Mouse (Mus musculus): Measurements from ENCODE around the gene Golga1. TPM values are rescaled to one million over a fixed set of nuclear protein-coding genes. Genes with fewer than 3 reads are reported as not detected.

Gene Golga1
- polyA plus RNA-seq, 1 experiment from 2014 or later = 29.9 TPM

DNA sequence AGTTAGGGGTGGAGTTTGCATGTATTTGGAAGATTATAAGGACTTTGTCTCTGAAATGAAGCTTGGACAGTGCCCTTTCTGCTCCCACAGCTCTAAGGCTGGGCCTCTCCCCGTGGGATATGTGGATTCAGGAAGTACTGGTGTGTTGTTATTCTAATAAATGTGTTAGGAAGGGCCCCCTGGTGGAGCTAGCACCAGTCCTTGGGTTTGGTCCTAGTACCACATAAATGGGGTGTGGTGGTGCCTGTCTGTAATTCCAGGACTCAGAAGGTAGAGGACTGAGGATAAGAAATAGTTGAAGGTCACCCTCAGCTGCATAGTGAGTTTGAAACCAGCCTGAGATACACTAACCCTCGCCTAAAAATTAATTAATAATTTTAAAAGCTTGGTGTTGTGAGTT lies 92.1 kb downstream of the Golga1 start:
- H3K4me1 ChIP-seq (ENCODE audit: control insufficient read depth, insufficient read depth, low read length) = no peaks in the 10 kb centered on the region
- no peak overlapping the region for H3K27ac ChIP-seq (ENCODE audit: low read length)
- H3K4me2 ChIP-seq (ENCODE audit: low read depth, low read length) = no peak overlapping the region
- no peaks in the 10 kb centered on the region for H3K9me3 ChIP-seq (ENCODE audit: control insufficient read depth, low read length)
- no peak overlapping the region for H3K9ac ChIP-seq (ENCODE audit: low read depth, low read length)
- H3K4me3 ChIP-seq (ENCODE audit: low read length) = no peak overlapping the region
- 32% methylated on average over 2 of the region's 2 CpGs for WGBS
- H3K36me3 ChIP-seq (ENCODE audit: control insufficient read depth, insufficient read depth, low read length) = no peaks in the 10 kb centered on the region
- H3K27me3 ChIP-seq (replicated peaks; ENCODE audit: control insufficient read depth, insufficient read depth, low read length) = no peaks in the 10 kb centered on the region
- peak; percentile 38; the same call in 1 of the 2 replicates for ATAC-seq

DNA sequence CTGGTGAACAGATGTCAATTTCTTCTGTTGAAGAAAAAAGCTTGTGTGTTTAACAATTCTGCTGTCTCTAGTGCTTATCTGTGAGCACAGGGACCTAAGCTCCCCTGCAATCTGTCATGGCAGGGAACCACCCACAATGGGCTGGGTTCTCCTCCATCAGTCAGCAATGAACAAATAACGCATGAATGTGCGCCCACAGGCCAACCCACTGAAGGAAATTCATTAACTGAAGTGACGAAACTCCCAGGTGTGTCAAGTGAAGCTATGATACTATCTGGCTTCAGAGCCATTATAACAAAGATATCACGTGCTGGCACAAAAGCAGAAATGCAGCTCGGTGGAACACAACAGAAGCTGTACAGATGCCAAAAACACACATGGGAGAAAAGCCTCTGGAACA lies 95.3 kb downstream of the Golga1 start:
- WGBS = 63% methylated on average over 5 of the region's 5 CpGs
- no peaks in the 10 kb centered on the region for H3K27me3 ChIP-seq (replicated peaks; ENCODE audit: control insufficient read depth, insufficient read depth, low read length)
- peak; percentile 88 for ATAC-seq
- H3K9me3 ChIP-seq (ENCODE audit: control insufficient read depth, low read length) = no peaks in the 10 kb centered on the region
- no peaks in the 10 kb centered on the region for H3K4me1 ChIP-seq (ENCODE audit: control insufficient read depth, insufficient read depth, low read length)
- no peak overlapping the region for H3K27ac ChIP-seq (ENCODE audit: low read length)
- H3K9ac ChIP-seq (ENCODE audit: low read depth, low read length) = no peak overlapping the region
- H3K36me3 ChIP-seq (ENCODE audit: control insufficient read depth, insufficient read depth, low read length) = no peaks in the 10 kb centered on the region
- H3K4me2 ChIP-seq (ENCODE audit: low read depth, low read length) = no peak overlapping the region
- H3K4me3 ChIP-seq (ENCODE audit: low read length) = no peak overlapping the region

DNA sequence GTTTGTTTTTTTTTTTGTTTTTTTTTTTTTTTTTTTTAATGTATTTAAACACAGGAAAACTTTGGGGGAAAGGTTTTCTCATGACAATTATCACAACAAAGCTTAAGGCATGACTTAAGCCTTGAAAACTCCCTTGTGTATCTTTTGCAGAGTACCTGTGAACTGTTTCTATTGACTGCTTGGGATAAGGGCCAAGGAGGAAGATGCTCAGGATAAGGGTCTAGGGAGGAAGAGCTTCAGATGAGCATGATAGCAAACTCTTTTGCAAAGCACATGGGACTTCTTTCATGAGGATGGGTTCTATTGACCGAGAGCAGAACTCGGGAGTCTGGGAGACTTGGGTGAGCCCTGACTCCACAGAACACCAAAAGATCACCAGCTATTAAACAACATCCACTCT lies 95.7 kb downstream of the Golga1 start:
- H3K27me3 ChIP-seq (replicated peaks; ENCODE audit: control insufficient read depth, insufficient read depth, low read length) = no peaks in the 10 kb centered on the region
- no peaks in the 10 kb centered on the region for H3K36me3 ChIP-seq (ENCODE audit: control insufficient read depth, insufficient read depth, low read length)
- no peaks in the 10 kb centered on the region for H3K4me1 ChIP-seq (ENCODE audit: control insufficient read depth, insufficient read depth, low read length)
- H3K4me3 ChIP-seq (ENCODE audit: low read length) = no peak overlapping the region
- no peaks in the 10 kb centered on the region for H3K9me3 ChIP-seq (ENCODE audit: control insufficient read depth, low read length)
- peak; percentile 9; the same call in 1 of the 2 replicates for ATAC-seq
- no peak overlapping the region for H3K27ac ChIP-seq (ENCODE audit: low read length)
- no peak overlapping the region for H3K4me2 ChIP-seq (ENCODE audit: low read depth, low read length)
- no peak overlapping the region for H3K9ac ChIP-seq (ENCODE audit: low read depth, low read length)
- WGBS = 83% methylated on average over 2 of the region's 2 CpGs

Other genes starting within 250 kb of the Golga1 start
- gene Nr6a1, start 137.9 kb downstream of the Golga1 start, polyA plus RNA-seq (2015; fragmentation: Nextera tagmentation; extraction: Ambion mirVana) = 1.4 and 1.7 TPM in 2 replicates
- gene Olfml2a, start 133.6 kb downstream of the Golga1 start, polyA plus RNA-seq (2015; fragmentation: Nextera tagmentation; extraction: Ambion mirVana) = 1.8 and 2.1 TPM in 2 replicates
- 1.4 and 1.7 TPM in 2 replicates for gene Wdr38, start 68.1 kb downstream of the Golga1 start, polyA plus RNA-seq (2015; fragmentation: Nextera tagmentation; extraction: Ambion mirVana)
- gene Arpc5l, start 60.2 kb downstream of the Golga1 start, polyA plus RNA-seq (2015; fragmentation: Nextera tagmentation; extraction: Ambion mirVana) = 84.0 and 92.7 TPM in 2 replicates
- 800 and 859 TPM in 2 replicates for gene Rpl35, start 59.9 kb downstream of the Golga1 start, polyA plus RNA-seq (2015; fragmentation: Nextera tagmentation; extraction: Ambion mirVana)
- gene Scai, start 125.2 kb upstream of the Golga1 start, polyA plus RNA-seq (2015; fragmentation: Nextera tagmentation; extraction: Ambion mirVana) = 3.9 and 4.2 TPM in 2 replicates
- gene Ppp6c, start 160.9 kb upstream of the Golga1 start, polyA plus RNA-seq (2015; fragmentation: Nextera tagmentation; extraction: Ambion mirVana) = 70.4 and 72.4 TPM in 2 replicates

All from intestine, embryonic 16.5 days (tissue).